Mouse (Mus musculus): ENCODE measurements around the gene Tbrg1. TPM values are rescaled to one million over a fixed set of nuclear protein-coding genes. Genes with fewer than 3 reads are reported as not detected.

The Tbrg1 gene
- total RNA-seq (2021), result 10 to 100 TPM; 38.5 to 42.1 TPM
- long read RNA-seq, experiment 1, transcript Tbrg1-201 (9 exons, 1,984 nt), result major isoform, 72 of 74 reads
- long read RNA-seq, experiment 1, partial matches to known transcripts, result 2 of 74 reads
- long read RNA-seq, experiment 1, other reads (novel, unspliced or antisense), result 0 of 74 reads
- long read RNA-seq, experiment 2, transcript Tbrg1-201 (9 exons, 1,984 nt), result major isoform, 57 of 63 reads
- long read RNA-seq, experiment 2, partial matches to known transcripts, result 3 of 63 reads
- long read RNA-seq, experiment 2, other reads (novel, unspliced or antisense), result 3 of 63 reads

DNA sequence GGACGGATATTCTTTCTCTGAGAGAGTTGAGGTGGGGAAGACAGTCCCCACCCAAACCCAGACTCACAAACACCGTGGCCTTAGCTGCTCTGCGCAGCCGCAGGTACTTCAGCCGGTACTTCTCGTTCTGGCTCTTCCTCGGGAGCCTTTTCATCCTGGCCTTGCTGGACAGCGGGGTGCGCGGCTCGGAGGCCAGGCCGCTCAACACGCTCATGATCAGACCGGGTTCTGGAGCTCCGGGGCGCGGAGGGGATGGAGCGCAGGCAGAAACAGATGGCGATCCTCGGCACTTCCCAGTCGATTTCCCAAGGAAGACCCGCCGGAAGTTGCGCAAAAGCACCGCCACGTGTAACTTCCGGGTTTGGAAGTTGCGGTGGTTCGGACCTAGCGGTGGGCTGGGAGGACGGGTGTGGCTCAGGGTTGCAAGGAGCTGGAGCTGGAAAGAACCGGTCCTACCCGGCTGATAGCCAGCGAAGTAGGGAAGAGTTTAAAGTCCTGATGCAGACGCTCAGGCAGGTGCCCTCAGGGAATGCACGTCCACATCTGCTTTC is at the start of gene Tbrg1:
Gene Tbrg1 (minus strand): TSS at position 382 of the 551 bp plus-strand sequence.
- intact Hi-C loops (cut with DNase I; ENCODE audit: low total_unique reads), result no loop called here
- peak; percentile 84 for DNase-seq

DNA sequence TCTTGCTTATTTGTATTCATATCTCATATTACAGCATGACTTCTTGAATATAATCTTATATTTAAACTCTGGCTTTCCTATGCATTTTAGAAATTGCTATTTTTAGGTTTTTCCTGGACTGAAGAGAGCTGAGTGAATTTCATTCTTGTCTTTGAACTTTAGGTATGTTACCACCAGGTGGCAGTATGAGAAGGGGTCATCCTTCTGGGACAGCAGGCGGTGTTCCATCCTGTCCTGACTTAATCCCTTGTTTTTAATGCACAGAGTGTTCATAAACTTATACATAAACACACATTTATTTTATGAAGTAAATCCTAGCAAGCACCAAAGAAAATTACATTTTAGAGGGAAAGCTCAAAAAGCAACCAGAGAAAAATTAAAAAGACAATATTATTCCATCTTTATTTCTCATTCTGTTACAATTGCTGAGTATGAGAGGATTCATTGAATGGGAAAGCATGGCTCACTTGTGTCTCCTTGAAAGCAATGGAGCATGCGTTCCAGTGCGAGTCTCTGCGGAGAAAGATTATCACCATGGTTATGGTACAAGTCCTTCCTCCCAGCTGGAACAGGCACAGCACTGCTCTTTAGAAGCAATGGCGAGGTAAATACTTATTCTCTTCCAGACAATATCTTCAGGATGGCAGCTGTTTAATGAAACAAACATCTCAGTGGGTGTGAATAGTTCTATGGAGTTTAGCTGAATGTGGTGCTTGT is 33.0 kb upstream of the Tbrg1 start:
- no peak for DNase-seq
- intact Hi-C loops (cut with DNase I; ENCODE audit: low total_unique reads), result loop anchor here (10.0 kb wide), 1 partner anchor 245 kb away; no protein-coding TSS in a partner anchor

DNA sequence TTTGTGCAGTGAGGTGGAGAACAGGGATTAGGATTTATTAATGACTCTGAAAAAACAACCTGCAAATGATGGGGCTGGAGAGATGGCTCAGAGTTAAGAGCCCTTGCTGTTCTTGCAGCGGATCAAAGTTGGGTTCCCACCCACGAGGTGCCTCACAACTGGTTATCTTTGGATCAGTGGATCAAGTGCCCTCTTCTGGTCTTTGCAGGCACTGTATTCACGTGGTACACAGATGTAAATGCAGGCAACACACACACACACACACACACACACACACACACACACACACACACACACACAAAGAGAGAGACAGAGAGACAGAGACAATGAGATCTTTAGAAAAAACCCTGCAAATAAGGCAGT is 30.8 kb upstream of the Tbrg1 start:
- intact Hi-C loops (cut with DNase I; ENCODE audit: low total_unique reads), result loop anchor here (10.0 kb wide), 1 partner anchor 247 kb away; no protein-coding TSS in a partner anchor
- no peak for DNase-seq

DNA sequence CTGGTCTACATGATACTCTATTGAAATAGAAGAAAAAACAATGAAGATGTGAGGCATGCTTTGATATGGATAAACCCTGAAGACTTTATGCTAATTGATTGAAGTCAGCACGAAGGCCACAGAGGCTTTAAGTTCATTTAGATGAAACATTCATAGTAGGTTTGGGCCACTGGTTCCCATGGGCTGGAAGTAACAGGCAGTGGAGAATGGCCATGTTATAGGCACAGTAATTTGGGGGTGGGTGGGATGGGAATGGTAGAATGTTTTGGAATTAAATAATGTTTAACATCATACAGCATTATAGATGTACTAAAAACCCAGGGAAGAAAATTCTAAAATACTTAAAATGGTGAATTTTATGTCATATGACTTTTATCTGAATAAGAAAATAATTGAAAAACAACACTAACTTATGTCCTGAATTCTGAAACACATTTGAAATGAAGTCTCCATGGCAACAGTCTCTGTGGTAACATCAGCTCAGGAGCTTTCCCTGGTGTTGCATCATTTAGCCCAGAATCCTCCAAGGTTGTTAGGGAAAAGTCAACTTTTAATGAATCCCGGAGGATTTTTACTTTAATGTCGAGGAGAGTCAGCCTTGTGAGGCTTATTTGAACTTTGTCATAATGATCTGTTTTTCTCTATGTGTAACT is 30.3 kb upstream of the Tbrg1 start:
- intact Hi-C loops (cut with DNase I; ENCODE audit: low total_unique reads), result loop anchor here (10.0 kb wide), 1 partner anchor 247 kb away; no protein-coding TSS in a partner anchor
- DNase-seq, result no peak

DNA sequence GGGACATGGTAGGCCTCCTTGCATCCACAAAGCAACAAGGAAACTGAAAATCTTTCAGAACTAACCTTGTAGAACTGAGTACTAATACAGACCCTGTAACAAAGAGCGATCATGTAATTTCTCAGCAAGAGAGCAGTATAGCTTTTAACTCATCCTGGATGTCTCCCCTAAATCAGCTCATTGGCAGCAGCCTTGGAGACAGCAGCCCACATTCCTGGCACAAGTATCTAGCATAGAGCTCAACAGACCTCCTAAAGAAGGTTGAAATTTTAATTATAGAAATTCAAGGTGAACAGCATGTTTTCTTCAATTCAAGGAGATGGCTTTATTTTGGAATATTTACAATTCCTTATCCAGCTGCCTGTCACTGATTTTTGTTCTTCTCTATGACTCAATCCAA is 24.0 kb upstream of the Tbrg1 start:
- no peak for DNase-seq
- intact Hi-C loops (cut with DNase I; ENCODE audit: low total_unique reads), result loop anchor here (10.0 kb wide), 1 partner anchor 254 kb away; no protein-coding TSS in a partner anchor

DNA sequence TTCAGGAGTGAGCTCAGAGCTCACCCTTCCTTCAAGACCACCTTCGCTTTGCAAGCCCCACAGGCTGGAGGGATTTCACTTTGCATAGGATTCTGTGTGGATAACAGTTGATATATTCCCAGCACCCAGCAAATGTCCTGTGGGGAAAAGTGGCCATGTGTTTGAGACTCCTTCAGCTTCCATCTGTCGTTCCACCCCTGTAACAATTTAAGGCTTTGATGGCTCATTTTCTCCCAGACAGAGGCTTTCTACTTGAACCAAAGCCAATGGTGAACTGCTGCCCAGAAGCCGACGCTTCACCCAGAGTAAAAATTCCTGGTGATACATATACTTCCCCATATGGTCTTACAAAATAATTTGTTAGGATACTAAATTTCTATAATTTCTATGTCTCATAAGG is 18.2 kb upstream of the Tbrg1 start:
- intact Hi-C loops (cut with DNase I; ENCODE audit: low total_unique reads), result no loop called here
- DNase-seq, result no peak

DNA sequence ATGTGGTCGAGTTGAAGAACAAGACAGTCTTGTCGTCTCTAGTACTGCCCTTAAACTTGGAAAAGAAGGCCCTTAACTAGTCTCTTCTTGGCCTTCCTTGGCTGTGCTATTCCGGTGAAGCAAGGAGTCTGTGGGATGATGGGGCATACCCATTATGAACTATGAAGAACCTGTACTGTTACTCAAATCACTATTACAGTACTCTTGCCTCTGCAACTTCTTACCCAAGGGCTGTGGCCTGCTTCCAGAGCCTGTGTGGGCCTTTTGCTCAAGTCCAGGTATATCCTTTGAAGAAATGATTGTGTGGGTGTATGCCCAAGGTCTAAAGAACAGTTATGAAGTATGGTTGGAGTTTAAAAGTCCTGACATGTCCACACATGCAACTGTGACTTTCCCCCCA is 13.1 kb upstream of the Tbrg1 start:
- intact Hi-C loops (cut with DNase I; ENCODE audit: low total_unique reads), result no loop called here

DNA sequence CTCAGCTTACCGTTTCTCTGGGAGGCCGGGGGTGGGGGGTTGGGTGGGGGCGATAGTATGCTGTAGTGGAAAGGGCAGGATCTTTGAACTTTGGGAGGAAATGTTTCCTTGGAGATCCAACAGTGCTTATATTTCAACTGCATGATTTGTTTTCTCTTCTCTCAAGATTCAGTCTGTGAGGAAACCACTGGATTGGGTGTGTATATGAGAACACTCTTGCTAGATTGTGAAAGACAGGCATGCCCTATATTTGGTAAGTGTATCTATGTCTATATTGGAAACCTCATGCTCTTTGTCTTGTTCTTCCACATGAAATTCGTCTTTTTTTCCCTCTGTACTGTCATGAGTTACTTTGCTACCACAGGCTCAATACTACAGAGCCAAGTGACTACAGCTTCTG is 12.6 kb upstream of the Tbrg1 start:
- intact Hi-C loops (cut with DNase I; ENCODE audit: low total_unique reads), result no loop called here
- no peak for DNase-seq

More for the DNA sequence above, 13.1 kb upstream of the Tbrg1 start:
- DNase-seq, result no peak

DNA sequence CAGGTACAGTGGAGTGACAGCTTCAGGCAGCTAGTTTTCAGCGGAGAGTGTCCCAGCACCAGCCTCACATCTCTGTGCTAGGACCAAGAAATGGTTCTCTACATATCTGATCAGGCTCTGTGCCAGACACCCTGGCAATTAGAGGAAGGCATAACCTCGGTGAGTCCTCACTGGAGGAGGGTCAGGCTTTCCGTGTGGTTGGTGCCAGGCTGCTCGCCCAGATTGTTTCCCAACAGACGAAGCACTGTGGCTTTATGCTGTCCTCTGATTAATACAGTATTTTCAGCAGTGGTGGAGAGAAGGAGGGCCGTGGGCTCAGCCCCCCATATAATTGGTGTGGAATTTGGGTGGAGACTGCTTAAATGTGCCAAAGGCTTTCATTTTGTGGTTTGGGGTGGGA is 12.0 kb upstream of the Tbrg1 start, which contains the start of gene Panx3:
Gene Panx3 (minus strand): TSS at position 121 of the 400 bp plus-strand sequence.
- intact Hi-C loops (cut with DNase I; ENCODE audit: low total_unique reads), result no loop called here

DNA sequence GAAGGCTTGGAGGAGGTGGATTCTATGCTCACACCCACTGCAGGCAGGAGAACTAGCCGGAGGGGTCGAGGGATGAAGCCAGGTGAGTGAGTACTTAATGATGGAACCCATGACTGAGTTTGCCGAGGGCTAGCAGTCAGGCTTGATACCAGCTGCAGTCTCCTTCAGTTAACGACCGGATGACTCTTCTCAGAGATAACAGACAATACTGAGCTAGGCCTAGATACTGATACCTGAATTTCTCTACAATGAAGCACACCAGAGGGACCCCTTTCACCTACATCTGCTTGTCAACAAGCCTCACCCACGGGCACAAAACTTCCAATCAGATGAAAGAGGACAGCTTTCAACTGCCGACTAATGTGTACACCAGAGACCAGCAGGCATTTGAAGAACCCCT is 8.9 kb upstream of the Tbrg1 start:
- intact Hi-C loops (cut with DNase I; ENCODE audit: low total_unique reads), result no loop called here
- no peak for DNase-seq

More for the DNA sequence above, 12.0 kb upstream of the Tbrg1 start, which contains the start of gene Panx3:
- DNase-seq, result no peak

DNA sequence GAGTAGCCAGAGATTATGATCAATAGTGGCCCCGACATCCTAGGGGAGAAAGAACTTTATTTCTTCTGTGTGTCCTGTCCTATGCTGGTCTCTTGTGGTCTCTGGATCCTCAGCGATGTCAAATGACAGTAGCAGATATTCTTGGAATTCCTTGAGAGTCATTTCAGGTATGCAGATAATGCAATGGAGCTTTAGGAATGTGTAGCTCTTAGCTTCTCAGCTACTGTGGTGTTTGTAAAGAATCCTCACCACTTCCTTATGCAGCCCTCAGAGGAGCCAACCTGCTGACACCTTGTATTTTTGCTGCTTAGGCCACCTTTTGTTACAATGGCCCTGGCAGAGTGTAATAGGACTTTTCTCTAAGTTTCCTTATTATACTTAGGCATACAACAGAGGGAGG is 7.5 kb upstream of the Tbrg1 start:
- no peak for DNase-seq
- intact Hi-C loops (cut with DNase I; ENCODE audit: low total_unique reads), result no loop called here

DNA sequence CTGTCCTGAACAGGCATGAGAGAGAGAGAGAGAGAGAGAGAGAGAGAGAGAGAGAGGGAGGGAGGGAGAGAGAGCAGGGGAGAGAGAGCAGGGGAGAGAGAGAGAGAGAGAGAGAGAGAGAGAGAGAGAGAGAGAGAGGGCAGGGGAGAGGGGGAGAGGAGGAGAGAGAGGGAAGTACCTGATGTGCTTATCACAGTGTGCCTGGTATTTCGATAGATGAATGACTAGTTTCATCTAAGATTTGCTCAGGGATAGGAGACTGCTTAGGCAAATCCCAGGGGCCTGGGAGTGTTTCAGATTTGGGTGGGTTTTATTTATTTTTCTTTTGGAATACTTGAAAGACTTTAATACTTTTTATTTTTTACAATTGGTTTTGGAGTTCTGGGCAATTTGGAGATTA is 6.1 kb upstream of the Tbrg1 start:
- intact Hi-C loops (cut with DNase I; ENCODE audit: low total_unique reads), result no loop called here
- no peak for DNase-seq

DNA sequence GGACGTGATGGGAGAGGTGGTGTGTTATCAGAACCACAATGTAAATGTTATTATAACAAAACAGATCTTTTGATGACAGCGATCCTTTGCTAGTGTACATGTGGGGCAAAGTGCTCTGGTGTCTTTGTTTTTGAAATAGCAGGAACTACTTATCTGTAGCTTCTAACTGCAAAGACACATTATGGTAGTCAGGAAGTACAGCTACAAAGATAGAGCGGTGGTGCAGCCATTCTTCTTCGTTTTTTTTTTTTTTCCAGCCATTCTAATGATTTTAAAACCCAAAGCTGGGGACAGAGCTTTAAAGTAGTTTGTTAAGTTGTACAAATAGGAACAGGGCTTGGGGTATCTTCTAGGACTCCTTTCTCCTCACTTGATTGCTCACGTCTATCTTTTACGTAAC is 2.3 kb upstream of the Tbrg1 start:
- no peak for DNase-seq
- intact Hi-C loops (cut with DNase I; ENCODE audit: low total_unique reads), result no loop called here

DNA sequence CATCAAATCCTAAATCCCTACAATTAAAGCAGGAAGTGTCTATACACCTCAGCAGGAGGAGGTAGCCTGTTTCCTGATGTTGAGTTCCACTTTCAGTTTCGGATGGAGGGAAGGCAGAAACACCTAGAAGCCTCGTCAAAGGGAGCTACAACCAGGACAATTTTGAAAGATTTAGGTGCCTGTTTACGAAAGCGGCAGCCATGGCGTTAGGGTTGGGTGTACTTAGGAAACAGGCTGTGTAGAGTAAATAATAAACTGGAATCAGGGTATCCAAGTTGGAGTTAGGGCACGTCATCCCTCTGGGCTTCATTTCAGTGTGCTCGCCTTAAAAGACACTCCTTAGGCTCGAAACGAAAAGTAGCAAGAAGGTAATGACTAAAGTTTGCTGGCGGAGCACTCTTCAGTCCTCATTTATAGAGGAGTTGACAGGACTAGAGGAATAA is 652 bp downstream of the Tbrg1 start:
- DNase-seq, result no peak
- intact Hi-C loops (cut with DNase I; ENCODE audit: low total_unique reads), result no loop called here

DNA sequence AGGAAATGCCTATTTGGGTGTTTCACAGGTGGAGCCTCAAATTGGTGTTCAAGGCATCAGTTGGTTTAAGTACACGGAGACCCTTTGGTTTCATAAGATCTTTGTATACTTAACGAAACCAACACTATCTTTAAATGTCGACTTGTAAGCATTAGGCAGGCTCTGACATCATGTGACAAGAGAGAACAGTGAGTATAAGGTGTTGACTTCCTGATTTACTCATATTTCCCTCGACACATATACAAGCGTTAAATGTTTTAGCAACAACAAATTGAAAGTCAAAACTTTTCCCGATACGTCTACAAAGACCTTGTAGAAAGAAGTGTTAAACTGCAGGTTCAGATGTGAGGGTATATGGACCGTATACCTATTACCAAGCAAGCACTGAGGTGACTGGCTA is 1.2 kb downstream of the Tbrg1 start:
- intact Hi-C loops (cut with DNase I; ENCODE audit: low total_unique reads), result no loop called here
- no peak for DNase-seq

DNA sequence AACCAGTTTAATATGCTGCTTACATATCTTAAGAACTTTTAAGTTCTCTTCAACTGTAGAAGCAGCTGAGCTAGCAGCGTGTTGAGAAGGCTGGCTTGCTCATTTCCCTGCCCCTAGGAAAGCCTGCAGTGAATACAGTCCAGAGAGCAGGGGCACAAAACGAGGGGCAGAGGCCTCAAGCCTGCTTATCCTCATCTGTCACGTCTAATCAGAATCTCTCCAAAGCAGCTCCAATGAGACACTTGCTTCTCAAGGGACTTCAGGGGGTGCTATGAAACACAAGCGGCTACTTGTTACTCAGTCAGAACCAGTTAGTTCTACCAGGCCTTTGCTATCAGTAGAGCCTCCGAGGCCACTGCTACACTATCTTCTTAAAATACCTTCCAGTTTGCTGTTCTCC is 3.3 kb downstream of the Tbrg1 start:
- intact Hi-C loops (cut with DNase I; ENCODE audit: low total_unique reads), result no loop called here
- no peak for DNase-seq

DNA sequence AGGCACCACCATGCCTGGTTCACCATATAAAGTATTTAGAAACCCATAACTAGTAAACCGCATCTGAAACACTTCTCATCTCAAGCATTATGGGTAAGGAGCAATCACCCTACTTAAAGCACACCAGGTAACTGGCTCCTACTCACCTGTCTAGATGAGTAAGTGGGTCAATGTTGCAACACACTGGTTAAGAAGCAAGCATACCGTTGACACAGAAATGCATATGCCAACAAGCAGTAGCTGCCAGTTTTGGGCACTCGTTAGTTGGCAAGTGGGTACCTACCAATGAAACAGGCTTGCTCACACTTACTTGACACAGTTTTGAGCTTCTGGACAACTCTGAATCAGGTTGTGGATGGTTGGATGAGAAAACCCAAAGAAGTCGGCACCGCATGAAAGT is 6.5 kb downstream of the Tbrg1 start:
- DNase-seq, result no peak
- intact Hi-C loops (cut with DNase I; ENCODE audit: low total_unique reads), result no loop called here

DNA sequence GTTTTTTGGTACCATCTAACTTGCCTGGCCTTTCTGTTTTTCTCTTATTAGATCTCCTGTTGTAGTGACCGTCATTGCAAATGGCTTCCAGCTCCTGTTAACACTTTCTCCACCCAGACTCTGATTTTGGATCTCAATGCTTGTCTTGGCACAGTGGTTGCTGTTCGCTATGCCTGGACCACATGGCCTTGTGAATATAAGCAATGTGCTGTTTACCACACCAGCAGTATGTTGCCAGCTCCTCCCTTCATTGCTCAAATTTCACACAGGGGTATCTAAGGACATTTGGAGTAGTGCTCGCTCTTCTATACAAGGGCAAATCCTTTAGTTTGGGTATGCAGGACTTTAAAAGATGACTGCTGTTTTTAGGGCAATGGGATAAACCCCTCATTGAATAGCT is 10.9 kb downstream of the Tbrg1 start:
- intact Hi-C loops (cut with DNase I; ENCODE audit: low total_unique reads), result no loop called here
- DNase-seq, result no peak

DNA sequence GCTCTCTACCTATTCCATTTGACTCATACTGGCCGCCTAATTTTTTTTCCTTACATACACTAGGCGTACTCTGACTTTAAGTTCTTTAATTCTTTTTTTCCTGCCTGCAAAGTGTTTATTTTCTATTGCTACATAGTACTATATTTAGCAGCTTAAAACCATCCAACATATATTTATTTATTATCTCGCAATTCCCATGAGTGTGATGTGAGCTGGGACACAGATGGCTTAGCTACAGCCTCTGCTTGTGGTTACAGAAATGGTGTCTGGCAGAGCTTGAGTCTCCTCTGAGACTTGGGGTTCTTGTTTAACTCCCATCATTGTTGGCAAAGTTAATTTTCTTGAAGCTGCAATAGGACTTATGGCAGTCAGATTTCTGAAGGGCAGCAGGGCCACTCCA is 18.4 kb downstream of the Tbrg1 start:
- intact Hi-C loops (cut with DNase I; ENCODE audit: low total_unique reads), result no loop called here
- no peak for DNase-seq

Measured in gastrocnemius, postnatal 14 days (tissue).